Mouse (Mus musculus): ENCODE measurements at regions not wholly inside any gene's neighbourhood (a gene's known extent, or its start where the extent isn't known, plus 50 kb on each side); places are given as distances from the start of the nearest gene placed in this dataset.
A peak's percentile ranks its signal among the peaks of the same experiment; 100 is the strongest.

DNA sequence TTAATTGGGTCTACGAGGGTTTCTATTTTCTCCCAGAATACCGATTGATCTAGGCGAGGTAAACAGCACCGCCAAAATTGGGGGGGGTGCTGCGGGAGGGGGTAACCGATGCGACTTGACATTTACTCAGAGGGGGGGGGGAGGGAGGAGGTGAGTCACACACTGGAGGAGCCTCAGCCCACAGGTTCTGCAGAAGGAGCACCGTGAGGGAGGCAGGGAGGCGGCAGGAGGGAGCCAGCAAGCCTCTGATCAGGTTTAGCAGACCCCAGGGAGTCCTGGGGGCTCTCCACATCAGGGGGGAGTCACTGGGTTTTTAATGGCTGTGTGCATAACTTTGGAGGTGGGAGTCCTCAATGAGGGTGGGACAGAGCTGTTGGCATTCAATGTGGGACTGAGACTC is 51.3 kb upstream of the Ier5l start:
- ATAC-seq (ENCODE audit: insufficient read depth, low FRiP score, low TSS enrichment) (no peak), DNase-seq (ENCODE audit: low spot score) (no peak)
- H3K27me3 ChIP-seq (ENCODE audit: control insufficient read depth, insufficient read depth, low read length) = no peaks in the 10 kb centered on the region
- no peaks in the 10 kb centered on the region for H3K4me1 ChIP-seq (ENCODE audit: control insufficient read depth, insufficient read depth, low read length)
- no peak overlapping the region for H3K9ac ChIP-seq (ENCODE audit: low read length)
- no peak overlapping the region for H3K4me2 ChIP-seq (ENCODE audit: low read depth)
- H3K27ac ChIP-seq (ENCODE audit: low read depth, low read length) = no peak overlapping the region
- WGBS = 52% methylated on average over 9 of the region's 9 CpGs
- no peaks in the 10 kb centered on the region for H3K36me3 ChIP-seq (ENCODE audit: control insufficient read depth, insufficient read depth, low read length)
- no peaks in the 10 kb centered on the region for H3K9me3 ChIP-seq (ENCODE audit: control insufficient read depth, low read length)
- H3K4me3 ChIP-seq (ENCODE audit: low read depth, low read length) = no peak overlapping the region

DNA sequence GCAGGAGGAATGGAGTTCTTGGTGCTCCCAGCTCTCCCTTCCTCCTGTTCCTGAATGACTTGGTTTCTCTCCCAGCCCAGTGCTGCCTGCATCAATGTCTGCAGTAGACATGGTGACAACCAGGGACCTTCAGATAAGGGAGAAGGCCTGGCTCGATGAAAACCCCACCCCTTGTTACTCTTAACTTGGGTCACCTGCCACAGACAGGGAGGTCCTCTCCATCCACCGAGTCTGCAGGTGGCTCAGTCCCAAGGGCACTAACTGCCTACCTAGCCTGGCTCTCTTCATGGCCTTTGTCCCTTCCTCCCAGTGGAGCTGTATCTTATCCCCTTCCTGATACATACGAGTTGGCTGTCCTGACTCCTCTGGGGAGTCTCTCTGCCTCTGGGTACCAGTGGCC is 51.8 kb upstream of the Ier5l start:
- Histone ChIP-seq H3K9me3 (ENCODE audit: control insufficient read depth, low read length) (no peaks in the 10 kb centered on the region), H3K4me1 (ENCODE audit: control insufficient read depth, insufficient read depth, low read length) (no peaks in the 10 kb centered on the region), H3K27ac (ENCODE audit: low read depth, low read length) (no peak overlapping the region), H3K36me3 (ENCODE audit: control insufficient read depth, insufficient read depth, low read length) (no peaks in the 10 kb centered on the region), H3K4me2 (ENCODE audit: low read depth) (no peak overlapping the region), H3K4me3 (ENCODE audit: low read depth, low read length) (no peak overlapping the region), H3K9ac (ENCODE audit: low read length) (no peak overlapping the region), H3K27me3 (ENCODE audit: control insufficient read depth, insufficient read depth, low read length) (no peaks in the 10 kb centered on the region)
- DNase-seq (ENCODE audit: low spot score) (no peak), ATAC-seq (ENCODE audit: insufficient read depth, low FRiP score, low TSS enrichment) (no peak)
- 64% methylated on average over 3 of the region's 3 CpGs for whole genome bisulfite sequencing

DNA sequence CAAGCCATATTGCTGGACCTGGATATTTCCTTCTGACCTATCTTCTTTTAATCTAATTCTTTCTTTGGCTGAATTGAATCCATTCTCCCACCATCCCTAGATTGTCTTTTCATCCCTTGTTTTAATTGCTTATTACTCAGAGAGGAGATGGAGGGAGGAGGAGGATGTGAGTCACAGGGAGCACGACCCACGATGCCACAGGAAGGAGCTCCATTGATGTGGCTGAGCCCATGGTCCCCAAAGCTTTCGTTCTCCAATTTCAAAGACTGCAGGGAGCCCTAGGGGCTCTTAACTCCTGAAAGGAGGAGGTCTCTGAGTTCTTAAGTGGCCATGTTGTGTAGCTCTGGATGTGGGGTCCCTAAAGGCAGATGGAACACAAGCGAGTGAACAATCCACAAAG is 53.5 kb upstream of the Ier5l start:
- Histone ChIP-seq H3K27ac (ENCODE audit: low read depth, low read length) (no peak overlapping the region), H3K27me3 (ENCODE audit: control insufficient read depth, insufficient read depth, low read length) (no peaks in the 10 kb centered on the region), H3K4me3 (ENCODE audit: low read depth, low read length) (no peak overlapping the region), H3K9me3 (ENCODE audit: control insufficient read depth, low read length) (no peaks in the 10 kb centered on the region), H3K4me2 (ENCODE audit: low read depth) (no peak overlapping the region), H3K4me1 (ENCODE audit: control insufficient read depth, insufficient read depth, low read length) (no peaks in the 10 kb centered on the region), H3K36me3 (ENCODE audit: control insufficient read depth, insufficient read depth, low read length) (no peaks in the 10 kb centered on the region), H3K9ac (ENCODE audit: low read length) (no peak overlapping the region)
- WGBS = 39% methylated on average over 4 of the region's 4 CpGs
- no peak for DNase-seq (ENCODE audit: low spot score)
- no peak for ATAC-seq (ENCODE audit: insufficient read depth, low FRiP score, low TSS enrichment)

DNA sequence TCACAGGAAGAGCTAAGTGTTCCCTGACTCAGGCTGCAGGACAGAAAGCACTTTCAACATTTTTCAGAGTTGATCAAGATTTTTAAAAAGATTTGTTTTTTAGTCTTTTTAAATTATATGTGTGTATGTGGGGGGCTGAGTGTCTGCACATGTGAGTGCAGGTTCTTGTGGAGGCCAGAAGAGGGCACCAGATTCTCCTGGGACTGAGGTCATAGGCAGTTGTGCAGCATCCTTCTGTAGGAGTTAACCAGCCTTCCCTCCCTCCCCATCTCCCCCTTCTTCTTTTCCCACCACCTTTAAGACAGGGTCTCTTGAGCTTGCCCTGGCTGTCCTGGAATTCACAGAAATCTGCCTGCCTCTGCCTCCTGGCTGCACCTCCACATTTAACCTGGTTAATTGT is 58.9 kb upstream of the Ier5l start:
- no peak overlapping the region for H3K27ac ChIP-seq (ENCODE audit: low read depth, low read length)
- ATAC-seq (ENCODE audit: insufficient read depth, low FRiP score, low TSS enrichment) = no peak
- no peaks in the 10 kb centered on the region for H3K4me1 ChIP-seq (ENCODE audit: control insufficient read depth, insufficient read depth, low read length)
- DNase-seq (ENCODE audit: low spot score) = no peak
- H3K9me3 ChIP-seq (ENCODE audit: control insufficient read depth, low read length) = no peaks in the 10 kb centered on the region
- H3K27me3 ChIP-seq (ENCODE audit: control insufficient read depth, insufficient read depth, low read length) = no peaks in the 10 kb centered on the region
- no peaks in the 10 kb centered on the region for H3K36me3 ChIP-seq (ENCODE audit: control insufficient read depth, insufficient read depth, low read length)
- no peak overlapping the region for H3K4me2 ChIP-seq (ENCODE audit: low read depth)
- no peak overlapping the region for H3K4me3 ChIP-seq (ENCODE audit: low read depth, low read length)
- H3K9ac ChIP-seq (ENCODE audit: low read length) = no peak overlapping the region

DNA sequence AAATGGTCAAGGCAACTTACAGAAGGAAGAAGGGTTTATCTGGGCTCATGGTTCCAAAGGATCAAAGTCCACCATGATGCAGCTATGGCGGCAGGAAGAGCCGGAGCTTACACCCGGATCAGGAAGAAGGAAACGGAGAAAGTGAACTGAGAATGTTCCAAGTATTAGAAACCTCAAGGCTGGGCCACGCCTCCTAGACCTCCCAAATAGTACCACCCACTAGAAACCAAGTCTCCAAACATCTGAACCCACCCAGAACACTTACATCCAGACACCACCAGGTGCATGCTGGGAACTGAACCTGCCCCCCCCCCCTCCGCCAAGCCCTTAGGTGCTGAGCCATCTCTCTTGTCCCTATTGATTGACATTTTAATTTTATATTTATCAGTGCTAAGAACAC is 59.3 kb upstream of the Ier5l start:
- ATAC-seq (ENCODE audit: insufficient read depth, low FRiP score, low TSS enrichment) = no peak
- 93% methylated on average over 6 of the region's 6 CpGs for WGBS
- H3K4me2 ChIP-seq (ENCODE audit: low read depth) = no peak overlapping the region
- H3K27ac ChIP-seq (ENCODE audit: low read depth, low read length) = no peak overlapping the region
- no peaks in the 10 kb centered on the region for H3K9me3 ChIP-seq (ENCODE audit: control insufficient read depth, low read length)
- H3K36me3 ChIP-seq (ENCODE audit: control insufficient read depth, insufficient read depth, low read length) = no peaks in the 10 kb centered on the region
- no peaks in the 10 kb centered on the region for H3K27me3 ChIP-seq (ENCODE audit: control insufficient read depth, insufficient read depth, low read length)
- H3K4me3 ChIP-seq (ENCODE audit: low read depth, low read length) = no peak overlapping the region
- no peak overlapping the region for H3K9ac ChIP-seq (ENCODE audit: low read length)
- H3K4me1 ChIP-seq (ENCODE audit: control insufficient read depth, insufficient read depth, low read length) = no peaks in the 10 kb centered on the region
- DNase-seq (ENCODE audit: low spot score) = no peak

DNA sequence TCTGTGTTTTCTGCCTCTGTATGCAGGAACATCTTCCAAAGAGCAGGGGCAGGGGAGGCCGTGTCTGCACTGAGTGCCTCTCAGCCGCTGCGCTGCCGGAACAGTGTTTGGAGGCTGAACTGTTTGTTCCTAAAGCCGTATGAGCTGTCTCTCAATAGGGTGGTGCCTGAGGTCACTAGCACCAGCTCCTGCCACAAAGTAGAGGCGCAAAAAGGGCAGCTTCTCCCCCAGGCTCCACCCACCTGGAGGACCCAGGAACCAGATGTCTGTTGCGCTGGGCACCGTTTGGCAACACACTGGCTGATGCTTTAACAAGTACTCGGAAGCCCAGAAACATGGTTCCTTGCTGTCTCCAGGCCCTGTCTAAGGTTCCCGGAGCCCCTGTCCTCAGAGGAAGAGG is 60.4 kb upstream of the Cstad start:
- Histone ChIP-seq H3K36me3 (ENCODE audit: control insufficient read depth, insufficient read depth, low read length) (no peaks in the 10 kb centered on the region), H3K9me3 (ENCODE audit: control insufficient read depth, low read length) (no peaks in the 10 kb centered on the region), H3K27me3 (ENCODE audit: control insufficient read depth, insufficient read depth, low read length) (no peaks in the 10 kb centered on the region), H3K4me1 (ENCODE audit: control insufficient read depth, insufficient read depth, low read length) (no peaks in the 10 kb centered on the region), H3K27ac (ENCODE audit: low read depth, low read length) (no peak overlapping the region), H3K9ac (ENCODE audit: low read length) (no peak overlapping the region), H3K4me3 (ENCODE audit: low read depth, low read length) (no peak overlapping the region), H3K4me2 (ENCODE audit: low read depth) (no peak overlapping the region)
- DNase-seq (ENCODE audit: low spot score) (no peak), ATAC-seq (ENCODE audit: insufficient read depth, low FRiP score, low TSS enrichment) (no peak)
- WGBS = 70% methylated on average over 10 of the region's 10 CpGs

DNA sequence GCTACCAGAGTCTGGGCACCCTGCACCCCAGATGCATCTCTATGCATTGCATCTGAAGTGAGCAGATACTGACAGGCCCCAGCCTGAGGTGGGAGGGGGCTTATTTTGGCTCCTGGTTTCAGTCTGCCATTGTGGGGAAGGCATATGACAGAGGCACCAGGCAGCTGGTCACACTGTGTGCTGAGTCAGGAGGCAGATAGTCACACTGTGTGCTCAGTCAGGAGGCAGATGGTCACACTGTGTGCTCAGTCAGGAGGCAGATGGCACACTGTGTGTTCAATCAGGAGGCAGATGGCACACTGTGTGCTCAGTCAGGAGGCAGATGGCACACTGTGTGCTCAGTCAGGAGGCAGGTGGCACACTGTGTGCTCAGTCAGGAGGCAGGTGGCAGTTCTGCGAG is 55.5 kb upstream of the Cstad start:
- no peaks in the 10 kb centered on the region for H3K4me1 ChIP-seq (ENCODE audit: control insufficient read depth, insufficient read depth, low read length)
- H3K9me3 ChIP-seq (ENCODE audit: control insufficient read depth, low read length) = no peaks in the 10 kb centered on the region
- H3K9ac ChIP-seq (ENCODE audit: low read length) = no peak overlapping the region
- H3K27ac ChIP-seq (ENCODE audit: low read depth, low read length) = no peak overlapping the region
- no peaks in the 10 kb centered on the region for H3K27me3 ChIP-seq (ENCODE audit: control insufficient read depth, insufficient read depth, low read length)
- DNase-seq (ENCODE audit: low spot score) (no peak), ATAC-seq (ENCODE audit: insufficient read depth, low FRiP score, low TSS enrichment) (no peak)
- WGBS = 95% methylated on average over 1 of the region's 1 CpGs
- H3K36me3 ChIP-seq (ENCODE audit: control insufficient read depth, insufficient read depth, low read length) = no peaks in the 10 kb centered on the region
- H3K4me3 ChIP-seq (ENCODE audit: low read depth, low read length) = no peak overlapping the region
- H3K4me2 ChIP-seq (ENCODE audit: low read depth) = no peak overlapping the region

DNA sequence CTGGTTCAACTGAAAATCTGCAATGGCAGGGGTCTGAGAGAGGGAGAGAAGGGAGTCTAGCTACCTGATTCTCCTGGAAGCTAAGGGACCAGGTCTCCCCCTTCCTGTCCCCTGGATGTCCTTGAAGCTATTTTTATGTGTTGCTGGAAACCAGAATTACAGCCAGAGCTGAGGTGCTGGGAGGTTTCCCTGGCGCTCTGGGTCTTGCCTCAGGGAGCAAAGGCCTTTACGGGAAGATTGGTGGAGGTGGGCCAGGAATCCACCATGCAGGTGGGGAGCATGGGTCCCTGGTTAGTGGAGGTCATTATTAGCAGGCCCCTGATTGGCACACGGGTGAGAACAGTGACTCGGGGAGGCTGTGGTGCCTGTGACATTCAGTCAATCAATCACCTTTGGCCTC is 53.3 kb upstream of the Cstad start:
- no peaks in the 10 kb centered on the region for H3K9me3 ChIP-seq (ENCODE audit: control insufficient read depth, low read length)
- no peak overlapping the region for H3K4me2 ChIP-seq (ENCODE audit: low read depth)
- H3K4me1 ChIP-seq (ENCODE audit: control insufficient read depth, insufficient read depth, low read length) = peaks cover 6% of the 10 kb centered on the region
- H3K27me3 ChIP-seq (ENCODE audit: control insufficient read depth, insufficient read depth, low read length) = no peaks in the 10 kb centered on the region
- H3K9ac ChIP-seq (ENCODE audit: low read length) = peak overlapping the region; percentile 24
- H3K27ac ChIP-seq (ENCODE audit: low read depth, low read length) = peak overlapping the region; percentile 17; the same call in 1 of the 2 replicates
- ATAC-seq (ENCODE audit: insufficient read depth, low FRiP score, low TSS enrichment) (no peak), DNase-seq (ENCODE audit: low spot score) (no peak)
- 52% methylated on average over 4 of the region's 4 CpGs for WGBS
- no peaks in the 10 kb centered on the region for H3K36me3 ChIP-seq (ENCODE audit: control insufficient read depth, insufficient read depth, low read length)
- no peak overlapping the region for H3K4me3 ChIP-seq (ENCODE audit: low read depth, low read length)

DNA sequence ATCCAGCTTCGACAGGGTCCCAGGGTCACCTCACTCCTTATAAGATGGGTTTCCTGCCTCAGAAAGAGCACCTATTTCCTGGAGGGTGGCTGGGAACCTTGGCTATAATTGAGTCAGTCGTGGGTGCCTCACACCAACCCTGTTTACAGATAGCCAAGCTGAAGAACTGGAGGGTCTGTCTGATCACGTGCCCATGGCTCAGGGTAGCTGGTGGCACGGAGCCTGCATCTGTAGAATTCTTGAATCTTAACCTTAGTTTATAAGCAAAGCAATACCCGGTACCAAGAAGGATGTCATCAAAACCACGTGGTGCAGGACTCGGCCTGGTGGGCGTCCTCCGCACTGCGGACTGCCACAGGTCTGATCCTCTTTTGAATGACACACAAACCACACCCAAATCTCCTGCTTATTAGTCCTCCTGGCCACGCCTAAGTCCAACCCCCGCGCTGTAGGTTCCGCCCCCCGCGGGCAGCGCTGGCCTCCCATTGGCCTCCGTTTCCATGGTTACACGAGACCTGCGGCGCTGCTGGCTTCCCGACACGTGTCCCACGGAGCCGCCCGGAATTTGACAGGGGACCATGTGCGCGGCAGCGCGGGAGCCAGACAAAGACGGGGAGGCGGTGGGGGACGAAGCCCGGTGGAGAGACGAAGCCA is 49.9 kb upstream of the Cstad start:
- peaks cover 9% of the 10 kb centered on the region for H3K4me1 ChIP-seq (ENCODE audit: control insufficient read depth, insufficient read depth, low read length)
- no peaks in the 10 kb centered on the region for H3K9me3 ChIP-seq (ENCODE audit: control insufficient read depth, low read length)
- H3K27ac ChIP-seq (ENCODE audit: low read depth, low read length) = no peak overlapping the region
- peak; percentile 85 for ATAC-seq (ENCODE audit: insufficient read depth, low FRiP score, low TSS enrichment)
- no peaks in the 10 kb centered on the region for H3K27me3 ChIP-seq (ENCODE audit: control insufficient read depth, insufficient read depth, low read length)
- H3K36me3 ChIP-seq (ENCODE audit: control insufficient read depth, insufficient read depth, low read length) = no peaks in the 10 kb centered on the region
- WGBS = 3% methylated on average over 35 of the region's 35 CpGs
- H3K4me2 ChIP-seq (ENCODE audit: low read depth) = peak overlapping the region; percentile 30
- no peak overlapping the region for H3K4me3 ChIP-seq (ENCODE audit: low read depth, low read length)
- peak; percentile 96 for DNase-seq (ENCODE audit: low spot score)
- peak overlapping the region; percentile 40 for H3K9ac ChIP-seq (ENCODE audit: low read length)
